In genomic region chr2:103969437-103970040, GRCm38 (mm10) we compare ENCODE assay signal across 1 mouse cellular context.
TF ChIP-seq lines count a peak whose summit lies in the region.

No protein-coding gene starts in this region.

TF ChIP-seq in C2C12, 6 proteins besides CTCF, POLR2A, EP300 and RAD21:
- no peak for TF ChIP-seq MYOG (IDR thresholded peaks at IDR 0.05; ENCODE audit: control insufficient read depth, extremely low read depth, insufficient read length)
- TF ChIP-seq FOSL1 (IDR thresholded peaks at IDR 0.05; ENCODE audit: insufficient read depth, low read length, poor library complexity, severe bottlenecking), result no peak
- no peak for TF ChIP-seq CEBPB (IDR thresholded peaks at IDR 0.05; ENCODE audit: low read depth)
- no peak for TF ChIP-seq USF1 (IDR thresholded peaks at IDR 0.05; ENCODE audit: low read depth)
- TF ChIP-seq MAX (IDR thresholded peaks at IDR 0.05), result no peak
- no peak for TF ChIP-seq MYOD1 (IDR thresholded peaks at IDR 0.05; ENCODE audit: control insufficient read depth, insufficient read length, low read depth)
